Mouse (Mus musculus): ENCODE measurements around the gene Pde8a.

Gene Pde8a

DNA sequence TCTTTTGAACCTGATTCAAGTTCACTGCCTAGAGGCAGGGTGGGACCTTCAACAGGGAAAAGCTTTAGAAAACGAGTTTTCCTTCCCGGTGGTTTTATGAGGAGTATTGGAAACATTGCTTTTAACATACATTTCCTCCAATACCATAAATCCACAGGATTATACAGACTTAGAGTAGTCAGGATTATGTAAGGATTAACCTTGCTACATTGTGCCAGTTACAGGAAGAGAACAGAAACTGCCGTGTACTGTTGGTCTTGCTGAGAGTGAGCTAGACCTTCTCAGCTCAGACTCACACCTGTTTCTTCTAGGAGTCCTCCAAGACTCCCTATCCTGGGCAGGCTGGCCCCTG is 125.1 kb downstream of the Pde8a start:
- DNase-seq (ENCODE audit: low spot score) = no peak

GRCm38 (mm10) chr7:81339783-81340182 is 126.4 kb downstream of the Pde8a start:
- DNase-seq (ENCODE audit: low spot score) = no peak

GRCm38 (mm10) chr7:81341563-81341962 is 128.2 kb downstream of the Pde8a start:
- DNase-seq (ENCODE audit: low spot score) = no peak

GRCm38 (mm10) chr7:81342356-81343094 is 129.1 kb downstream of the Pde8a start:
- DNase-seq (ENCODE audit: low spot score) = no peak

- no peak for DNase-seq (ENCODE audit: low spot score)
These were observed 129.9 kb downstream of the Pde8a start for GRCm38 (mm10) chr7:81343316-81343715.

- DNase-seq (ENCODE audit: low spot score) = no peak
These were observed 130.4 kb downstream of the Pde8a start for GRCm38 (mm10) chr7:81343831-81344230.

DNA sequence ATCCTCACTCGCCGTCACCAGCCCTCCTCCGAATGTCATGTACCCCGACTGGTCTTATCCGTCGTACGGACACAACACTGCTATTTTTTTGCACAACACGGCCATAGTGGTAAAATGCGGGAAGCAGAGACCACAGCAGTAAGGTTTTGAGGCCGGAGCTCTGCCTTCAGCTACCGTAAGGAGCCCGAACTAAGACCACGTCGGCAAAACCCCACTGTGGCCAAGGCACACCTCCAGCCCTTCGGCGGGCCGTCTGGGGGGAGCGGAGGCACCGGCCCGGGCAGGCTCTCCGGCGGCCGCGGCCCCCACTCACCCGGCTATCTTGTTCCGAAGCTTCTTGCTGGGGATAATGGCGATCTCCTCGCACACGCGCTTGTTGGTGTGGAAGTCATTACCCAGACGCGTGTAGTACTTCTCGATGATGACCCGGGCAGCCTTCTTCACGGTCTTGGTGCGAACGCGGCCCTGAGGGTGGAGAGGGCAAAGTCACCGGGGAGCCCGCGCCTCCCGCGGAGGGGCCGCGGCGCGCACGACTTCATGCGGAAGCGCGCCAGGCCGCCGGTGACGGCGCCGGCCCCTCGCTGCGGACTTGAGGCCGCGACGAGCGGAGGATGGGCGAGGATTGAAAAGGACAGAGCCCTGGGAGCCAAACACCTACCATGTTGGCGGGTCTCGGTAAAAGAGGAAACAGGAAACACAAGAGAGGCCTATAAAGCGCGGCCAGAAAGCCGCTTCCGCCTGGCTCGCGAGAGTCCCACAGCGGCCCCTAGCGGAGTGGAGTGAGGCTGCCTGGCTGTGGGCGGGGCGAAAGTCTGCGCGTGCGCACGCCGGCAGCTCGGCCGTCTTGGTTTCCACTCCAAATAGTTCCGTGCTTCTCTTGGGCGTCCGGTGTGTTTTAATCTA is 131.4 kb downstream of the Pde8a start, which contains the start of gene Rps17:
Rps17 (minus strand) TSS at position 711 of the 903 bp plus-strand sequence.
- DNase-seq (ENCODE audit: low spot score) = peak; percentile 89

DNA sequence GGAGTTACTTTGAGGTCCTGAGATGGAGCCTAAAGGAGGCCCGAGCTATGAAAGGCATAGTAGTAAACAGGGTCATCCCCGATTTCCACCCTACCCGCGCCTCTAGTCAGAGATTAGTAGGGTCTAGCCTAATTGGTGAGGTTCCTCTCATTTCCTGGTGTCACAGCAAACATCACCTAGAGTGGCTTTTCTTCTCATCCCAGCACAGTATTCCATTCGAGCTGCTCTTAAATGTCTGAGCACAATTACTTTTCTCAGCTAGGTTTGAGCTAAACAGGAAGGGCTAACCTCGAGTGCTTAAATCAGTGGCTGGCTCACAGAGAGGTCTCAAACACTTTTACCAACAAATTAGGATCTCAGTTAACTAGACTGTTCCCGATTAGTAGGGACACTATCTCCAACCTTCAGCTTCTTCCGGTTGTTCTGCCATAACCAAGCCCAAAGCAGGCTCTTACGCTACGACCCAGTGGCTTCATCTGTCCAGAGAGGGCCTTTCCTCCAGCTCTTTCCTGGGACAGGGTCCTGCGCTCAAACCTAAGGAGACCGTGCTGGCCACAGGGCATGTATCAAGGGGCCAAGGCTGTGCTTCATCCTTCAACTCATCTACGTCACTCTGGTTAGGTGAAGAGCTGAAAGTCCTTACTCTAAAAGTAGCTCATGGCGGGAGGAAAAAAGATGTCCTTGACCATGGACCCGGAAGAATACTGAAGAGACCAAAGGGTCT is 132.2 kb downstream of the Pde8a start:
- no peak for DNase-seq (ENCODE audit: low spot score)

- no peak for DNase-seq (ENCODE audit: low spot score)
These were observed 134.8 kb downstream of the Pde8a start for GRCm38 (mm10) chr7:81348206-81348605.

- DNase-seq (ENCODE audit: low spot score) = no peak
These were observed 138.4 kb downstream of the Pde8a start for GRCm38 (mm10) chr7:81351826-81352225.

GRCm38 (mm10) chr7:81355746-81356145 is 142.3 kb downstream of the Pde8a start:
- DNase-seq (ENCODE audit: low spot score) = no peak

- DNase-seq (ENCODE audit: low spot score) = no peak
These were observed 143.0 kb downstream of the Pde8a start for GRCm38 (mm10) chr7:81356360-81356759.

DNA sequence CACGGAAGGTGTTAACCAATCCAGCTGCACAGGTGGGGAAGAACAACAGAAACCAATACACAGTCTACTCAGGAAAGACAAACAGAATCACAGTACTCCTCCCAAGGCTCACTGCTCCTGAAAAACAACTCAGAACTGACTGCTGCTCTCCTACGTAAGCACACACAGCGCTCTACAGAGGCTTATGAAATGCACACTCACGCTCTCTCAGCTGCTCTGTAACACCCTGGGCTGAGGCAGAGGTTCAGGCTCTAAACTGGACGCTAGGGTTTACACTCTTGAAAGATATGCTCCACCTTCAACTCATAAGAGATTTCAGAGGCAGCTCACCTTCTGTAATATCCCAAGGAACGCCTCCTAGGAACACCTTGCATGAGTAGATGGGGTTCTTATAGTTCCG is 143.6 kb downstream of the Pde8a start:
- DNase-seq (ENCODE audit: low spot score) = no peak

DNA sequence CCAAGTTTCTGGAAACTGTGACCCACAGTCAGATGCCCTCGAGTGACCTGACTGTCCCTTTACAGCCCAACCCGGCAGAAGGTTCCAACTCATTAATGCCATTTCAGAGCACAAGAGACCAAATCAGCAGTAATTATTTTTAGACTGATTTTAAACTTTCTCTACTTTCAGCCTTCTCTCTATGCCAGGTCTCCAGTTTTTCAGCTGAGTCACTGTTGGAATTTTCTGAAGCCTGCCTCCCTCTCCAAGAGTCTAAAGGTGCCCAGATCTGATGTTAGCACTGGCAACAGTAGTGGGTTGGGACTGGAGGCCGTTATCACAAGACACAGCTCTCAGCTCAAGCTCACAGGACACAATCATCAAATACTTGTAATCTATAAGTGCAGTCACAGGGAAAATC is 154.6 kb downstream of the Pde8a start:
- DNase-seq (ENCODE audit: low spot score) = no peak

GRCm38 (mm10) chr7:81369724-81370123 is 156.3 kb downstream of the Pde8a start:
- DNase-seq (ENCODE audit: low spot score) = no peak

DNA sequence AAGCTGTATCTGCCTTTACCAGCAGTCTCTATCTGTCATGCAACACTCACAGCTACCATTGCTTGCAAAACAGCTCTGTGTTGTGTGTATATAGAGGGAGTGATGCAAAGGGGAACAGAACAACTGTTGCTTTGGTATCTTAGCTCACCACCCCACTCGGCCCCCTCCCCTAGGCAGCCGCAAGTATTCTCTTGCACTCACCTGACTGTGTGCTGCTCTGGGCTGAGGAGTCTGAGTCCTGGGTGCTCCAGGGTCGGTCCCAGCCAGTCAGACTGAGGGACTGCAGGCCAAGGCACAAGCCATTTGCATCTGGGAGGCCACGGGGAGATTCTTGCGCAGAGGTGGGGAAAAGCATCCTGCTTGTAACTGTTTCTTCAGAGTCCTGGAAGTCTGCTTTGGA is 158.4 kb downstream of the Pde8a start:
- no peak for DNase-seq (ENCODE audit: low spot score)

- no peak for DNase-seq (ENCODE audit: low spot score)
These were observed 159.0 kb downstream of the Pde8a start for GRCm38 (mm10) chr7:81372337-81372920.

GRCm38 (mm10) chr7:81379363-81379762 is 166.0 kb downstream of the Pde8a start:
- DNase-seq (ENCODE audit: low spot score) = no peak

Measured in ovary, adult 18-20 months (tissue).